Mouse (Mus musculus): ENCODE measurements around the gene Chek2.

Gene Chek2

GRCm38 (mm10) chr5:110888596-110888995 is 48.8 kb downstream of the Chek2 start:
- in situ Hi-C loops (cut with MboI; ENCODE audit: low pct_unique_long_range_greater_than_20kb in 1 of 2, low sequenced_read_pairs in 2 of 2, unreplicated experiment in 1 of 2): no loop called here

GRCm38 (mm10) chr5:110889945-110890344 is 50.2 kb downstream of the Chek2 start:
- in situ Hi-C loops (cut with MboI; ENCODE audit: low pct_unique_long_range_greater_than_20kb in 1 of 2, low sequenced_read_pairs in 2 of 2, unreplicated experiment in 1 of 2): no loop called here

DNA sequence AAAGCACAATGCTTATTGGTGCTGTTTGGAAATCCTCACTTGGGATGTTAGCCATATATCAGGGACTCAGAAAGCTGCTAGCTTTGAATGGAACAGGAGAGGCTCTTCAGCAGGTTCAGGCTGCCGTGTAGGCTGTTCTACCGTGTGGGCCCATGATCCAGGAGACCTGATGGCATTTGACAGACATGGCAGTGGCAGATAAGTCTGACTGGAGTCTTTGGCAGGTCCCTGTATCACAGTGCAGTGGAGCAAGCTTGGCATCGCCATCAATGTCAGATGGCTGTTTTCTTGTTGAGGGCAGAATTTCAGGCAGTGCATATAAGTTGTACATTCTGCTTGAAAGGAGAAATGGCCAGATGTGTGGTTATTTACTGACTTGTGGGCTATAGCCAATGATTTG is 50.8 kb downstream of the Chek2 start:
- in situ Hi-C loops (cut with MboI; ENCODE audit: low pct_unique_long_range_greater_than_20kb in 1 of 2, low sequenced_read_pairs in 2 of 2, unreplicated experiment in 1 of 2): no loop called here

GRCm38 (mm10) chr5:110897114-110897788 is 57.5 kb downstream of the Chek2 start:
- in situ Hi-C loops (cut with MboI; ENCODE audit: low pct_unique_long_range_greater_than_20kb in 1 of 2, low sequenced_read_pairs in 2 of 2, unreplicated experiment in 1 of 2): no loop called here

GRCm38 (mm10) chr5:110898169-110898568 is 58.4 kb downstream of the Chek2 start:
- in situ Hi-C loops (cut with MboI; ENCODE audit: low pct_unique_long_range_greater_than_20kb in 1 of 2, low sequenced_read_pairs in 2 of 2, unreplicated experiment in 1 of 2): no loop called here

GRCm38 (mm10) chr5:110898785-110899184 is 59.0 kb downstream of the Chek2 start:
- in situ Hi-C loops (cut with MboI; ENCODE audit: low pct_unique_long_range_greater_than_20kb in 1 of 2, low sequenced_read_pairs in 2 of 2, unreplicated experiment in 1 of 2): no loop called here

DNA sequence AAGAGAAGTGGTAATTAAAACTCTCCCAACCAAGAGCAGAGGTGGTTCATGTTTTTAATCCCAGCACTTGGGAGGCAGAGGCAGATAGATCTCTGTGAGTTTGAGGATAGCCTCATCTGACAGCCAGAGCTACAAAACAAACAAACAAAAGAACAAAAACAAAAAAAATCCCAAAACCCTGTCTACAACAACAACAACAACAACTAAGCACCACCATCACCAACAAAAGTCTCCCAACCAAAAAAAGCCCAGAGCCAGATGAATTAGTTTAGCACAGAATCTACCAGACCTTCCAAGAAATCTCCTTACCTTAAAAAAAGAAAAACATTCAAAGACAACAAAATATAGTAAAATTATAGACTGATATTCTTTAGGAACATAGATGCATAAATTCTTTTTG is 60.6 kb downstream of the Chek2 start:
- in situ Hi-C loops (cut with MboI; ENCODE audit: low pct_unique_long_range_greater_than_20kb in 1 of 2, low sequenced_read_pairs in 2 of 2, unreplicated experiment in 1 of 2): no loop called here

DNA sequence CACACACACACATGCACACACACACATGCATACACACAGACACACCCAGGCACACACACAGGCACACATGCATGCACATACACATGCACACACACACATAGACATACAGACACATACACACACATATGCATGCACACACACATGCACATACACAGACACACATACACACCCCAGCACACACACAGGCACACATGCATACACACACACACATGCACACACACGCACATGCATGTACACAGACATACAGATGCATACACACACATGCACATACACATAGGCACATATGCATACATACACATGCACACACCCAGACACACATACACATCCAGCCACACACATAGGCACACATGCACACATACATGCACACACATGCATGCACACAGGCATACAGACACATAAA is 66.9 kb downstream of the Chek2 start:
- in situ Hi-C loops (cut with MboI; ENCODE audit: low pct_unique_long_range_greater_than_20kb in 1 of 2, low sequenced_read_pairs in 2 of 2, unreplicated experiment in 1 of 2): no loop called here

- in situ Hi-C loops (cut with MboI; ENCODE audit: low pct_unique_long_range_greater_than_20kb in 1 of 2, low sequenced_read_pairs in 2 of 2, unreplicated experiment in 1 of 2): no loop called here
These were observed 69.1 kb downstream of the Chek2 start for GRCm38 (mm10) chr5:110908879-110909278.

DNA sequence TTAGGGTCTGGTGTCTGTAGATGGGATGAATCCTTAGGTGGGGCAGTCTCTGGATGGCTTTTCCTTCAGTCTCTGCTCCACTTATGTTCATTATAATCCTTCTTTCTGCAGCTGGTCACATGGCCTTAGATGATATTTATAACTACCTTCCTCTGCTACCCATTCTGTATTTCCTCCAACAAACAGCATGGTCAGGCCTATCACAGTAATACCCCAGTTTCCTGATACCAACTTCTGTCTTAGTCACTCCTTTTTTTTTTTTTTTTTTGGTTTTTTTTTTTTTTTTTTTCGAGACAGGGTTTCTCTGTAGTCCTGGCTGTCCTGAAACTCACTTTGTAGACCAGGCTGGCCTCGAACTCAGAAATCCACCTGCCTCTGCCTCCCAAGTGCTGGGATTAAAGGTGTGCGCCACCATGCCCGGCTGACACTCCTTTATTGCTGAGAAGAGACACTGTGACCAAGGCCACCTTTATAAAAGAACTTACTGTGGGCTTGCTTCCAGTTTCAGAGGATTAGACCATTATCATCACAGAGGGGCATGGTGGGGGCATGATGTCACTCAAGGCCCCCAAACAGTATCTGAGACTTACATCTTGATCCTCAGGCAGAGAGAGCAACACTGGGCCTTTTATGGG is 70.3 kb downstream of the Chek2 start:
- in situ Hi-C loops (cut with MboI; ENCODE audit: low pct_unique_long_range_greater_than_20kb in 1 of 2, low sequenced_read_pairs in 2 of 2, unreplicated experiment in 1 of 2): no loop called here

GRCm38 (mm10) chr5:110914859-110915258 is 75.1 kb downstream of the Chek2 start:
- in situ Hi-C loops (cut with MboI; ENCODE audit: low pct_unique_long_range_greater_than_20kb in 1 of 2, low sequenced_read_pairs in 2 of 2, unreplicated experiment in 1 of 2): no loop called here

GRCm38 (mm10) chr5:110916241-110916640 is 76.5 kb downstream of the Chek2 start:
- in situ Hi-C loops (cut with MboI; ENCODE audit: low pct_unique_long_range_greater_than_20kb in 1 of 2, low sequenced_read_pairs in 2 of 2, unreplicated experiment in 1 of 2): no loop called here

- in situ Hi-C loops (cut with MboI; ENCODE audit: low pct_unique_long_range_greater_than_20kb in 1 of 2, low sequenced_read_pairs in 2 of 2, unreplicated experiment in 1 of 2): no loop called here
These were observed 79.8 kb downstream of the Chek2 start for GRCm38 (mm10) chr5:110919541-110919940.

DNA sequence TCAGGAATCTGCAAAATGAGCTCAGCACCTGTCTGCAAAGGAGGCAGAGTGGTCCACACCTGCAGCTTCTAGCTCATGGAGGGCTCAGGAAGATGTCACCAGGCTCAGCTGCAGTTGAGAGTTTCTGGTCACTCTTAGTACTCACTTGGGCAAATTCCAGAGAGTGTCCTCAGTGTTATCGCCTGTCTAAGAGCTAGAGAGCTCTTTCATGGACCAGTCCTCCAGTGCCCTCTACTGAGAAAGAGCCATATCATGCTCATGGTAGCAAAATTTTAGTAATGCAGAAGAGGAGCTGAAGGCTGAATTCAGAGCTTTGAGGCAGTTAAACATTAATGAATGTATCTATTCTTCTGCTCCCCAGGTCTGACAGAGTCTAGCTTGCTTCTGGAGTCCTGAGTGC is 83.6 kb downstream of the Chek2 start:
- in situ Hi-C loops (cut with MboI; ENCODE audit: low pct_unique_long_range_greater_than_20kb in 1 of 2, low sequenced_read_pairs in 2 of 2, unreplicated experiment in 1 of 2): no loop called here
